Mouse (Mus musculus) heart, adult 8-10 months (tissue): Measurements from ENCODE around the gene Defb15. TPM values are rescaled to one million over a fixed set of nuclear protein-coding genes. Genes with fewer than 3 reads are reported as not detected.
"Not testable (repeated sequence)": the region's sequence is repeated elsewhere in the genome, so short reads cannot be mapped to it uniquely, and the experiment has no call there.

ENCODE experiments used
- DNase-seq: peaks from one replicate; pipeline ENCODE4 v3.0.0; 2022; ENCODE audit warnings: low spot score
- total RNA-seq, 4 experiments: library from RNA; stranded (reverse); gene quantifications; 2 replicates each; pipeline ENCODE4 v1.2.4; 2022

Defb15 gene
- not detected for total RNA-seq

GRCm38 (mm10) chr8:21932610-21933009 lies at the start of gene Defb15:
Gene Defb15, minus strand, starts transcription at chr8:21932710.
- DNase-seq: no peak

DNA sequence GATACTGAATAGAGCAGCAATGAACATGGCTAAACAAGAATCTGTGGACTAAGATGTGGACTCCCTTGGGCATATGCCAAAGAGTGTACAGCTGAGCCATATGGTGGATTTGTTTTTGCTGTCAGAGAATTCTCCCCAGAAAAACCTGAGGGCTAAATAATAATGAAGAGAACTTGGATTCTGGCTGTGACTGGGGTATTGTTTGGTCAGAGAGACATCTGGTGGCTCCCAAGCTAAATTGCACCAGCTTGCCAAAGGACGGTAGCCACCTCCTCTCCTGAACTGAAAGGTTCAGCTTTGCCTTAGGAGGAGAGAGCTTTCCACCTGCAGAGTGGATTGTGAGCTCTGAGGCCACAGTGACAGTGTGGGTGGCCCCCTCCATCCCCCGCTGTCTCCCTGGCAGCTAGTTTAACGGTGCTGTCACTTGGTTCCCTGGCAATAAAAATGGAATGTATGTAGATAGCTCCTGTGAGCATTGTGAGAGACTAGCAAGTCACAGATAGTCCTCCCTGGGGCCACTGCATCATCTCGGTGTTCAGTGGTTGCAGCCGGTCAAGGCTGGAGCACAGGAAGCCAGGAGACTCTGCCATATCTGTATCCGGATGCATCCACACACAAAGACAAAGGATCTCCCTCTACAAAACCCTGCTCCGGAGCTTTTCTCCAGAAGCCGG lies 49.3 kb upstream of the Defb15 start:
- DNase-seq: no peak

GRCm38 (mm10) chr8:21978193-21978592 lies 45.7 kb upstream of the Defb15 start:
- DNase-seq: no peak

GRCm38 (mm10) chr8:21969475-21969874 lies 37.0 kb upstream of the Defb15 start, which contains the start of gene Ccdc70:
Gene Ccdc70, plus strand, starts transcription at chr8:21969775.
- DNase-seq: no peak

DNA sequence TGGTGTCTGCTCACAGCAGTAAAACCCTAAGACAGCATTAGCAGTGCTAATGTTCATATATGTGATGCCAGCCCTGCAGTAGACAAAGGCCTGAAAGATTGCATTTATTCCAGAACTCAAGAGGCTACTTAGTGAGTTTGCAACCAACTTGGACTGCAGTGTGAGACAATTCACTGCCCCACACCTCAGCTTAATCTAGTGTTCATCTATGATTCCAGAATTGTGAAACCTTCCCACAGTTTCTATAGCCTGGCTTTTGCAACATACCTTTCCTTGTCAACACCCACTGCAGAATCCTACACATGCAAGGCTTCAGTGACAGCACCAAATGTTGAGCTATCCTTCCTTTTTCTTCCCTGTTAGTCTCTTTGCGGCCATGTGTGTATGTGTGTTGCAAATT lies 34.1 kb upstream of the Defb15 start:
- DNase-seq: no peak

DNA sequence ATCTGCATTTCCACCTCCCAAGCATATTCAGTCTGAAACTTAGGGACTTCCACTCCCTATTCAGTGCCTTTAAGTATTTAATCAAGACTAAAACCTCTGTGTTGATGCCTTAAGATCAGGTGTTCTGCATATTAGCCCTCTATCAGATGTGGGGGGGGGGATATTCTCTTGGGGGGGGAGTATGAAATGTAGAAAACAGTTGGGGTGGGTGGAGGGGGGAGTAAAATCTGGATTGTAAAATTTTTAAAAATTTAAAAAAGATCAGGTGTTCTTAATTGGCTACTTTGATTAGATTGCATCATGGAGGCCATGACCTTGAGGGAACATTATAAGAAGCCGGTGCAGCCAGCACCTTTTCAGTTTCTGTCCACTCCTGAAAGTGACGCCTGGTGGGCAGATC lies 25.9 kb upstream of the Defb15 start, which contains the start of gene Fam90a1a:
Fam90a1a (plus strand) TSS at position 301 of the 400 bp plus-strand sequence.
- no peak for DNase-seq

DNA sequence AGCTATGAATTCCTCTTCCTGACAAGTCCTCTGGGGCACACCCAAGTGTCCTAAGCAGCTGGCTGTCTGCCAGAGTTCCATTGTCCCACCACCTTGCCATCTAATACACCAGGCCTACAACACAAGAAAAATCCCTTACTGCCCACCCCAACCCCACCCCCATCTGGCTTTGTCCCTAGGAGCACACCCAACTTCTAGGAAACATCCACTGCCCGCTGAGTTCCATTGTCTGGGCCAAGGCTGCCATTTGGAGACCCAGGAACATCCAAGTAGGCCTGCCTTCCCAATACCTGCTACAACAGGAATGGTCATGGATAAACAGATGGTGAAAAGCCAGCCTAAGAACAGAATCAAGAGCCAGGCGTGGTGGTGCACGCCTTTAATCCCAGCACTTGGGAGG lies 23.8 kb upstream of the Defb15 start:
- DNase-seq: no peak

- DNase-seq: peak; percentile 4
Measured at GRCm38 (mm10) chr8:21955321-21955720, 22.8 kb upstream of the Defb15 start.

DNA sequence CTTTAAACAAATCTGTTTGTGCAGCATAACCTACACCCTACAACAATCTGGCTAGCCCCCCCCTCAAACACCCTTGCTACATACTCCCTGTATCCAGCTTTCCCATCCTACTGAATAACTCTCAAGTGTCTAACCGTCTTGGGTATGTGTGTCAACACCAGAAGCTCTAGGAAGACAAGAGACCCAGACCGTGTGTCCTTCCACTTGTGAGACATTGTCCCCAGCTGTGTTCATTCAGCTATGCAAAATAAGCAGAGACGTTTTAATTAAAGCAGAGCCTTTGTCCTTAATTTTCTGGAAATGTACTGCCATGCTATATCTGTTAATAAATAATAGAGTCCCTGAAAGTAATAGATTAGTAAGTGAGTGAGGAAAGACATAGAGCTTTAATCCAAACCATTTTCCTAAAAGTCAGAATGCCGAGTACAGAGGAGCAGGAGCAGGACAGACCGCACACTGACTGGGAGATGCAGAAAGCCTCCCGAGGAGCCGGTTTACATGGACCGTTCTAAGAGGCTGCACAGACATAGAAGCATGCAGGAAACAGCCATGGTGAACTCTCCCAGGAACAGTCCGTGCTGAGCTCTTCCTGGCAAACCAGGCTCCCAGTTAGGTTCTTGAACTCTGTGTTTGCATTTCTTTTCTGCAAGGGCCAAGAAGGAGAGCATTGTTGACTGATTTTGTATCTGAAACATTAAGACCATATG lies 15.0 kb upstream of the Defb15 start:
- DNase-seq: no peak

- no peak for DNase-seq
Measured at GRCm38 (mm10) chr8:21946462-21946861, 14.0 kb upstream of the Defb15 start, which contains the start of gene Defb13. Gene Defb13, plus strand, starts transcription at chr8:21946762.

DNA sequence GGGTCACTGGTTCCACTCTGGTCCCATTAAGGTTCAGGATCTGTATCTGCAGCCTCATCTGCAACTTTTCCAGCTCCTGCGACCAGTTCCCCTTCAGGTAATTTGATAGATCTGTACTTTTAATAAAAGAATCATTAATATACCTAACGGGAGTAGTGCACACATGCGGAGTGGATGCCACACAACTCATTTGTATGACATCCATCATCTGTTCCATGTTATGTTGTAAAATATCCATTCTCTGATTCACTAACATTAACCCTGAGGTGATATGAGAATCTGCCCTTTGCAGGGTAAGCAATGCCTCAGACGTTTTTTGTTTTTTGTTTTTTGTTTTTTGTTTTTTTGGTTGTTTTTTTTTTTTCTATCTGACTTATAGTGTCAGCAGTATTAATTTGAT lies 5.5 kb upstream of the Defb15 start, which contains the start of gene Defb35:
Defb35 (plus strand) TSS at position 301 of the 400 bp plus-strand sequence.
- not testable (repeated sequence) for DNase-seq

DNA sequence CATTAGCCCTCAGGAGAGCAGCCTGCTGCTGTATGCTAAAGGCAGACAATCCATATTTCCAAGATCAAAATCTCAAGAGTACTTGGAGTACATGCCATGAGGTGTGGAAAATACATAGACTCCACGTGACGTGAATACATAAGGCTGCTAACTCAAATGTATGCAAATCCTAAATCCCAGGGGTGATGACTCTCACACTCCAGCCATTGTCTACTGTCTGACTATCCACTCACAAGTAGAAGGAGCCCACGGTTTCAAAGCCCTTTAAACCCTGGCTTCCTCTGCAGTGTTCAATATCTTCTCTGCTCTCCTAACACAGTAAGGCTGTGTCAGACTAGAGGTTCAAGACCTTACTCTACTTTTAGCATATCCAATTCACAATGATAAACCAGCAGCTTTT lies 1.8 kb downstream of the Defb15 start:
- DNase-seq: not testable (repeated sequence)

DNA sequence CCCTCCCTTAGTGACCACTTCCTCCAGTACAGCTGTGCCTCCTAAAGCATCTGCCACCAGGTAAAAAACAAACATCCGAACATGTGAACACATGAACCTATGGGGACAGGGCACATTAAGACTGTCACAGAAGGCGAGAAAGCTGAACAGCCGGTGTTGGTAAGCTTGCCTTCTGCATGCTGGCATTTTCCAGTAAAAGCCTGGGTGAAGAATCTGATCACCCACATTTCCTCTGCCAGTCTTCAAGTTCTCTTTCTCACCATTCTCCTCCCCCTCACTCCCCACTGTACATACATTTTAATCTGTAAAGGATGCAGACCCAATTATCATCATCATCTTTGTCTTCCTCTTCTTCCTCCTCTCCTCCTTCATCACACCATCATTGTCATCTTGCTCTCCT lies 16.9 kb downstream of the Defb15 start:
- no peak for DNase-seq

DNA sequence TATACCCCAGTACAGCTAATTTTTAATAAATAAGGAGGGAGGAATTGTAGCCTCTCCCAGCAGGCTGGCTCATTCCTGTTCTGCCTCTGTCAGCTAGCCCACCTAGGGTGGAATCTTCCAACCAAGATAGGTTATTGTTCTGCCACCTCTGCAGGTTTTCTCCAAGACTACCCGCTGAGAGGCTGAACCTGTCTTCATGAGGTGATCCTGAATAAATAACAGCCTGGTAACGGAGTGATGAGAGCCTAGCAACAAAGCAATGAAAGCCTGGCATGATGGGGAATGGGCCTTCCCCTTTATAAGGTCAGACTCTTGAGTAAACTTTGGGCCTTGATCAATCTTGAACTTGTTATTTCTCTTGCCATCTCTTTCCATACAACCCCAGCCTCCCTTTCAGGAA lies 20.0 kb downstream of the Defb15 start:
- no peak for DNase-seq

GRCm38 (mm10) chr8:21911931-21912330 lies 20.6 kb downstream of the Defb15 start:
- no peak for DNase-seq

DNA sequence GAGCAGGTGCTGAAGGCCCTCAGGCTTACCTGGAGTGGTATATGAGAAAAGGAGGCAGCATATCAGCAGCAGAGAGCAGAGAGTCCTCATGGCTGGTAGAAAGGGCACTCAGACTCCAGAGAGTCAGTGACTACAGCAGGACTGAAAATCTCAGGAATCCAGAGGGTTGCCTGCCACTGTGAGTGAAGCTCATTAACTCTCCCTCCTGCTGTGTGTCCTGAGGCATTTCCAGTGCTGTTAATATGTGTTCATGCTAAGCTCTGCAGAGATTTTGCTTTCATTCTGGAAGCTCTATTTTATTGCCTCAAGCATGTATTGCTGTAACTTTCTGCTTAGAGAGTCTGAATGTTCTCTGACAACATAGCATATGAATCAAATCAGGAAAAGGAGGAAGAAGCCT lies 26.2 kb downstream of the Defb15 start, which contains the start of gene Defb11:
Defb11 (minus strand) TSS at position 123 of the 400 bp plus-strand sequence.
- not testable (repeated sequence) for DNase-seq

GRCm38 (mm10) chr8:21885321-21885720 lies 47.2 kb downstream of the Defb15 start, which contains the start of gene Defb9:
Gene Defb9, minus strand, starts transcription at chr8:21885421.
- not testable (repeated sequence) for DNase-seq

Other genes starting within 250 kb of the Defb15 start
- gene AY761184, start 229.1 kb downstream of the Defb15 start, total RNA-seq: not detected
- not detected for gene Defa24, start 198.2 kb downstream of the Defb15 start, total RNA-seq
- not detected for gene Defb50, start 109.2 kb downstream of the Defb15 start, total RNA-seq
- gene Defb2, start 92.8 kb downstream of the Defb15 start, total RNA-seq: not detected
- gene Defb10, start 73.8 kb downstream of the Defb15 start, total RNA-seq: not detected
- gene Defb9, start 47.3 kb downstream of the Defb15 start, total RNA-seq: not detected
- gene Defb11, start 26.3 kb downstream of the Defb15 start, total RNA-seq: not detected
- gene Defb35, start 5.6 kb upstream of the Defb15 start, total RNA-seq: not detected
- not detected for gene Defb13, start 14.1 kb upstream of the Defb15 start, total RNA-seq
- not detected for gene Fam90a1a, start 26.0 kb upstream of the Defb15 start, total RNA-seq
- gene Ccdc70, start 37.1 kb upstream of the Defb15 start, total RNA-seq: not detected
- under 1 TPM; 0.09 to 0.13 (median 0.12) TPM for gene Atp7b, start 127.6 kb upstream of the Defb15 start, total RNA-seq
- gene Alg11, start 128.0 kb upstream of the Defb15 start, total RNA-seq: 1 to 10 TPM; 7.3 to 8.8 (median 8.5) TPM
- gene Nek5, start 192.3 kb upstream of the Defb15 start, total RNA-seq: not detected
- gene Nek3, start 233.7 kb upstream of the Defb15 start, total RNA-seq: 1 to 10 TPM; 1.7 to 2.6 (median 1.8) TPM